Mouse (Mus musculus) myocyte (in vitro differentiated cells): ENCODE measurements at regions not wholly inside any gene's neighbourhood (a gene's known extent, or its start where the extent isn't known, plus 50 kb on each side); places are given as distances from the start of the nearest gene placed in this dataset.

Experiments
- CEBPB ChIP-seq: IDR thresholded peaks from 2 replicates; pipeline ENCODE4 v1.6.1; 2011; ENCODE audit warnings: mild to moderate bottlenecking, moderate library complexity; ENCODE audit not compliant: poor library complexity, insufficient read depth, severe bottlenecking
- MAX ChIP-seq: IDR thresholded peaks from one replicate; pipeline ENCODE4 v1.6.1; 2011; ENCODE audit warnings: low read depth, mild to moderate bottlenecking, control low read depth
- POLR2A ChIP-seq: IDR thresholded peaks from one replicate; pipeline ENCODE4 v1.6.1; 2011; ENCODE audit warnings: low read depth, mild to moderate bottlenecking, control low read depth, moderate library complexity; ENCODE audit not compliant: insufficient read length
- POLR2AphosphoS2 ChIP-seq: IDR thresholded peaks from one replicate; pipeline ENCODE4 v1.6.1; 2011; ENCODE audit warnings: low read depth, control low read depth; ENCODE audit not compliant: insufficient read length
- SRF ChIP-seq: IDR thresholded peaks from one replicate; pipeline ENCODE4 v1.6.1; 2011; ENCODE audit warnings: low read depth; ENCODE audit not compliant: control insufficient read depth, insufficient read length
- TCF12 ChIP-seq: IDR thresholded peaks from one replicate; pipeline ENCODE4 v1.6.1; 2011; ENCODE audit warnings: mild to moderate bottlenecking, control low read depth; ENCODE audit not compliant: poor library complexity, insufficient read depth, severe bottlenecking
- TCF3 ChIP-seq: IDR thresholded peaks from one replicate; pipeline ENCODE4 v1.6.1; 2011; ENCODE audit warnings: low read depth, control low read depth; ENCODE audit not compliant: insufficient read length

- no peak for TF ChIP-seq POLR2AphosphoS2
- TF ChIP-seq POLR2A, result no peak
- TF ChIP-seq TCF3, result no peak
- TF ChIP-seq MAX, result no peak
- no peak for TF ChIP-seq SRF
- no peak for TF ChIP-seq TCF12
- no peak for TF ChIP-seq CEBPB
These were observed 382.2 kb downstream of the Gria2 start for GRCm38 (mm10) chr3:80420453-80420852.
